Mouse (Mus musculus) layer of hippocampus, adult 9-10 months (tissue): ENCODE data around the gene Borcs5.

Source experiments
- DNase-seq: peaks from one replicate; pipeline ENCODE4 v3.0.0; 2022; ENCODE audit warnings: low spot score

The Borcs5 gene

GRCm38 (mm10) chr6:134639210-134639609 is at the start of gene Borcs5:
Borcs5 (plus strand) TSS chr6:134639510.
- no peak for DNase-seq

- DNase-seq, result no peak
Measured at GRCm38 (mm10) chr6:134591614-134592013, 47.7 kb upstream of the Borcs5 start.

- DNase-seq, result no peak
Measured at GRCm38 (mm10) chr6:134594569-134595442, 44.5 kb upstream of the Borcs5 start.

GRCm38 (mm10) chr6:134597651-134598229 is 41.6 kb upstream of the Borcs5 start:
- DNase-seq, result no peak

GRCm38 (mm10) chr6:134599239-134599638 is 40.1 kb upstream of the Borcs5 start:
- no peak for DNase-seq

- DNase-seq, result no peak
Measured at GRCm38 (mm10) chr6:134601130-134601529, 38.2 kb upstream of the Borcs5 start.

- no peak for DNase-seq
Measured at GRCm38 (mm10) chr6:134601766-134602165, 37.5 kb upstream of the Borcs5 start.

- no peak for DNase-seq
Measured at GRCm38 (mm10) chr6:134602371-134603003, 36.8 kb upstream of the Borcs5 start.

GRCm38 (mm10) chr6:134605196-134605595 is 34.1 kb upstream of the Borcs5 start:
- no peak for DNase-seq

- DNase-seq, result no peak
Measured at GRCm38 (mm10) chr6:134606540-134606939, 32.8 kb upstream of the Borcs5 start.

- no peak for DNase-seq
Measured at GRCm38 (mm10) chr6:134606949-134607746, 32.2 kb upstream of the Borcs5 start.

- DNase-seq, result no peak
Measured at GRCm38 (mm10) chr6:134610380-134610779, 28.9 kb upstream of the Borcs5 start.

- no peak for DNase-seq
Measured at GRCm38 (mm10) chr6:134611896-134612295, 27.4 kb upstream of the Borcs5 start.

- no peak for DNase-seq
Measured at GRCm38 (mm10) chr6:134614322-134614721, 25.0 kb upstream of the Borcs5 start.

GRCm38 (mm10) chr6:134614723-134615648 is 24.3 kb upstream of the Borcs5 start:
- DNase-seq, result peak; percentile 83

- DNase-seq, result no peak
Measured at GRCm38 (mm10) chr6:134617589-134617988, 21.7 kb upstream of the Borcs5 start.

- no peak for DNase-seq
Measured at GRCm38 (mm10) chr6:134620129-134620528, 19.2 kb upstream of the Borcs5 start.

- no peak for DNase-seq
Measured at GRCm38 (mm10) chr6:134620846-134621551, 18.3 kb upstream of the Borcs5 start.

GRCm38 (mm10) chr6:134621552-134621949 is 17.8 kb upstream of the Borcs5 start:
- no peak for DNase-seq

- DNase-seq, result no peak
Measured at GRCm38 (mm10) chr6:134625431-134625830, 13.9 kb upstream of the Borcs5 start.
